Comparison of ENCODE assay signal across 8 mouse cellular contexts in the genomic region with DNA sequence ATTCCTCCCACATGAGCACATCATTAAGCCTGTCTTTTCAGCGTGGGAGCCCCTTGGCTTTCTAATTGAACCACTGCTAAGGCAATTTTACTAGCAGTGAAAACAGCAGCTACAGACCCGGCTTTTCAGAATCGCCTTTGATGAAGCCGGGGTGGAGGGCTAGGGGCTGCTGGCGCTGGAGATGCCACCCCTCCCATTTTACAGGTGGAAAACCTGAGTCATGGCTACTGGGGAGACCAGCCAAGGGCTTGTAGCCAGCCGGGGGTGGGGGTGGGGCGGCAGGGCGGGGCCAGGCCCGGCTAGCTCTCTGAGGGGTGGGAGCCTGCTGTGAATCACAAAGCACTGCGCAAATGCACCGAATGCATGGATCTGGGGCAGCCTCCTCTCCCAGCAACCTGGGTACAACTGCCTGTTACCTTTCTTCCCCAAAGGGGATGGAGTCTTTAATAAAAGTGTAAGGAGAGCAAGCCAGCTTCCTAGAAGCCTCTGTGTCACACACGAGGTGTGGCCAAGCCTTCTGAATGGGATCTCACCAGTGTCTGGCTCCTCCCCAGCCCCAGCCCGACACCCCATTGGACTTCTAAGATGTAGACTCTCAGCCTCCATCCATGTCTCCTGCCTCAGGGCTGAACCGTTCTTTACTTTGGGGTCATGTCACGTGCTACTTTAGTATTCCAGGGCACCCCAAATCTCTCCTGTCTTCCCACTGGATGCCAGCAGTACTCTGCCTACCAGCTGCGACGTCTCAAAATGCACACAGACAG.
DNase-seq lines count a peak whose midpoint lies in the region; ATAC-seq and TF ChIP-seq lines count a peak whose summit lies in the region.

No protein-coding gene starts in this region.

- no peaks in the 10 kb centered on the region for H3K27me3 ChIP-seq in heart, adult 2 months (ENCODE audit: control insufficient read depth, insufficient read depth, low read length)
- peaks cover 2% of the 10 kb centered on the region; the same call in 1 of the 2 replicates for H3K27me3 ChIP-seq in hindbrain, embryonic 11.5 days (ENCODE audit: control insufficient read depth, insufficient read depth, low read length)
- no peaks in the 10 kb centered on the region for H3K27me3 ChIP-seq in midbrain, embryonic 11.5 days (ENCODE audit: control insufficient read depth, insufficient read depth, low read length)

- peaks cover 7% of the 10 kb centered on the region for H3K4me1 ChIP-seq in heart, adult 2 months (ENCODE audit: control insufficient read depth, insufficient read depth, low read length)
- H3K4me1 ChIP-seq in hindbrain, embryonic 11.5 days (replicated peaks; ENCODE audit: control insufficient read depth, insufficient read depth, low read length), result peaks cover 9% of the 10 kb centered on the region
- peaks cover 10% of the 10 kb centered on the region for H3K4me1 ChIP-seq in midbrain, embryonic 11.5 days (ENCODE audit: control insufficient read depth, insufficient read depth, low read length)

- no peaks in the 10 kb centered on the region for H3K79me2 ChIP-seq in heart, adult 2 months (replicated peaks; ENCODE audit: control insufficient read depth, insufficient read depth, low read length)

- no peak overlapping the region for H3K9ac ChIP-seq in heart, adult 2 months (ENCODE audit: low read depth, low read length)
- 0 out of 2 replicates have a peak overlapping the region, but pooled peaks have one; percentile 27 for H3K9ac ChIP-seq in hindbrain, embryonic 11.5 days (ENCODE audit: low read depth, low read length)
- peak overlapping the region; percentile 41 for H3K9ac ChIP-seq in midbrain, embryonic 11.5 days (ENCODE audit: low read length)

- peak overlapping the region; percentile 31 for H3K4me2 ChIP-seq in hindbrain, embryonic 11.5 days (replicated peaks; ENCODE audit: low read depth, low read length)
- H3K4me2 ChIP-seq in midbrain, embryonic 11.5 days, result peak overlapping the region; percentile 46

- intact Hi-C loops in heart, adult 2 months (cut with DNase I), result loop anchor here (5.0 kb wide), 1 partner anchor 82 kb away; no protein-coding TSS in a partner anchor
- intact Hi-C loops in left cerebral cortex, postnatal 25 days (cut with DNase I), result loop anchor here (5.0 kb wide), 1 partner anchor 77 kb away; the partner anchor contains the start of gene Nfatc2

- H3K27ac ChIP-seq in heart, adult 2 months, result peak overlapping the region; percentile 7; the same call in 1 of the 2 replicates
- H3K27ac ChIP-seq in hindbrain, embryonic 11.5 days (ENCODE audit: low read depth, low read length), result no peak overlapping the region; the same call in 1 of the 2 replicates
- no peak overlapping the region for H3K27ac ChIP-seq in midbrain, embryonic 11.5 days (ENCODE audit: low read depth, low read length)

- peak; percentile 55; the same call in 1 of the 2 replicates for ATAC-seq in hindbrain, embryonic 11.5 days (ENCODE audit: low FRiP score)
- peak; percentile 31; the same call in 1 of the 2 replicates for ATAC-seq in midbrain, embryonic 11.5 days (ENCODE audit: low FRiP score)

- no peaks in the 10 kb centered on the region for H3K9me3 ChIP-seq in hindbrain, embryonic 11.5 days (ENCODE audit: control insufficient read depth, low read length)
- H3K9me3 ChIP-seq in midbrain, embryonic 11.5 days (ENCODE audit: control insufficient read depth, low read length), result no peaks in the 10 kb centered on the region

- whole genome bisulfite sequencing in heart, adult 2 months, result 29% methylated on average over 17 of the region's 17 CpGs
- WGBS in hindbrain, embryonic 11.5 days, result 11% methylated on average over 17 of the region's 17 CpGs
- 9% methylated on average over 17 of the region's 17 CpGs for WGBS in midbrain, embryonic 11.5 days

- H3K36me3 ChIP-seq in heart, adult 2 months (ENCODE audit: control insufficient read depth, insufficient read depth, low read length), result no peaks in the 10 kb centered on the region
- H3K36me3 ChIP-seq in hindbrain, embryonic 11.5 days (ENCODE audit: control insufficient read depth, insufficient read depth, low read length), result no peaks in the 10 kb centered on the region
- no peaks in the 10 kb centered on the region for H3K36me3 ChIP-seq in midbrain, embryonic 11.5 days (ENCODE audit: control insufficient read depth, insufficient read depth, low read length)

- TF ChIP-seq POLR2A in heart, adult 2 months (IDR thresholded peaks at IDR 0.05; ENCODE audit: insufficient read depth, low read depth, low read length), result no peak

- TF ChIP-seq CTCF in heart, adult 2 months (IDR thresholded peaks at IDR 0.05), result no peak

- H3K4me3 ChIP-seq in heart, adult 2 months, result no peak overlapping the region
- H3K4me3 ChIP-seq in hindbrain, embryonic 11.5 days (ENCODE audit: low read depth, low read length), result peak overlapping the region; percentile 20; the same call in 1 of the 2 replicates
- peak overlapping the region; percentile 18; the same call in 1 of the 2 replicates for H3K4me3 ChIP-seq in midbrain, embryonic 11.5 days (ENCODE audit: low read depth, low read length)

- no peak for TF ChIP-seq EP300 in heart, adult 2 months (IDR thresholded peaks at IDR 0.05; ENCODE audit: insufficient read depth, low read depth, low read length)

- no peak for DNase-seq in heart, adult 2 months
- no peak for DNase-seq in heart, adult 18-20 months
- peak; percentile 86 for DNase-seq in Muller cell, postnatal 12 days (ENCODE audit: inconsistent ontology term)
- peak; percentile 18 for DNase-seq in hindbrain, embryonic 11.5 days (ENCODE audit: low spot score)
- DNase-seq in midbrain, embryonic 11.5 days (ENCODE audit: low spot score, missing footprints), result peak; percentile 91
- DNase-seq in layer of hippocampus, adult 9-11 months, result no peak
- no peak for DNase-seq in ovary, postnatal 14 days (ENCODE audit: low spot score)
- DNase-seq in left cerebral cortex, postnatal 25 days (ENCODE audit: low spot score in 2 of 2), result no peak

Comparison
In these comparisons a context has a peak if more than half of its experiments do, and no peak if none do; other contexts are left out.
1. DNase-seq: peak in Muller cell, postnatal 12 days (single experiment), hindbrain, embryonic 11.5 days (single experiment) and midbrain, embryonic 11.5 days (single experiment); none in heart, adult 2 months (0 of 2), heart, adult 18-20 months (0 of 2), layer of hippocampus, adult 9-11 months (single experiment), ovary, postnatal 14 days (single experiment) and left cerebral cortex, postnatal 25 days (0 of 2).